Comparison of ENCODE assay signal across 7 mouse cellular contexts in genomic region chr7:129256621-129257373, GRCm38 (mm10). TPM values are rescaled to one million over a fixed set of nuclear protein-coding genes. Genes with fewer than 3 reads are reported as not detected.
A peak's percentile ranks its signal among the peaks of the same experiment; 100 is the strongest.
DNase-seq lines count a peak whose midpoint lies in the region; ATAC-seq lines count a peak whose summit lies in the region.

Plpp4 (plus strand) TSS chr7:129257031.

- peak within 1 kb of the TSS; percentile 56 for H3K9ac ChIP-seq in forebrain, embryonic 12.5 days
- peak within 1 kb of the TSS; percentile 49 for H3K9ac ChIP-seq in hindbrain, embryonic 11.5 days (ENCODE audit: low read depth, low read length)
- H3K9ac ChIP-seq in limb, embryonic 11.5 days (ENCODE audit: low read length), result 0 out of 2 replicates have a peak within 1 kb of the TSS, but pooled peaks have one; percentile 3
- peak within 1 kb of the TSS; percentile 58 for H3K9ac ChIP-seq in neural tube, embryonic 14.5 days (replicated peaks; ENCODE audit: low read depth, low read length)

- under 1% methylated on average over 50 of the region's 66 CpGs for WGBS in forebrain, embryonic 12.5 days
- under 1% methylated on average over 54 of the region's 66 CpGs for WGBS in hindbrain, embryonic 11.5 days
- WGBS in limb, embryonic 11.5 days, result 1% methylated on average over 64 of the region's 66 CpGs
- under 1% methylated on average over 58 of the region's 66 CpGs for WGBS in neural tube, embryonic 14.5 days

- H3K36me3 ChIP-seq in forebrain, embryonic 12.5 days (replicated peaks), result no peaks in the 10 kb centered on the region
- H3K36me3 ChIP-seq in hindbrain, embryonic 11.5 days (ENCODE audit: control insufficient read depth, insufficient read depth, low read length), result no peaks in the 10 kb centered on the region
- no peaks in the 10 kb centered on the region for H3K36me3 ChIP-seq in limb, embryonic 11.5 days (ENCODE audit: control insufficient read depth, insufficient read depth, low read length)
- no peaks in the 10 kb centered on the region for H3K36me3 ChIP-seq in neural tube, embryonic 14.5 days (ENCODE audit: control insufficient read depth, insufficient read depth, low read length)

- no peak within 1 kb of the TSS for H3K27ac ChIP-seq in forebrain, embryonic 12.5 days
- H3K27ac ChIP-seq in hindbrain, embryonic 11.5 days (ENCODE audit: low read depth, low read length), result no peak within 1 kb of the TSS
- H3K27ac ChIP-seq in limb, embryonic 11.5 days (replicated peaks; ENCODE audit: low read depth, low read length), result no peak within 1 kb of the TSS
- H3K27ac ChIP-seq in neural tube, embryonic 14.5 days (ENCODE audit: low read depth, low read length), result no peak within 1 kb of the TSS

- H3K27me3 ChIP-seq in forebrain, embryonic 12.5 days, result peaks cover 43% of the 10 kb centered on the region
- peaks cover 16% of the 10 kb centered on the region for H3K27me3 ChIP-seq in hindbrain, embryonic 11.5 days (ENCODE audit: control insufficient read depth, insufficient read depth, low read length)
- peaks cover 32% of the 10 kb centered on the region for H3K27me3 ChIP-seq in limb, embryonic 11.5 days (ENCODE audit: control insufficient read depth, insufficient read depth, low read length)
- H3K27me3 ChIP-seq in neural tube, embryonic 14.5 days (ENCODE audit: control insufficient read depth, insufficient read depth, low read length), result peaks cover 12% of the 10 kb centered on the region; the same call in 1 of the 2 replicates

- no peaks in the 10 kb centered on the region for H3K9me3 ChIP-seq in forebrain, embryonic 12.5 days
- no peaks in the 10 kb centered on the region for H3K9me3 ChIP-seq in hindbrain, embryonic 11.5 days (ENCODE audit: control insufficient read depth, low read length)
- no peaks in the 10 kb centered on the region for H3K9me3 ChIP-seq in limb, embryonic 11.5 days (ENCODE audit: control insufficient read depth, low read length)
- no peaks in the 10 kb centered on the region for H3K9me3 ChIP-seq in neural tube, embryonic 14.5 days (ENCODE audit: control insufficient read depth, low read length)

- peaks cover 19% of the 10 kb centered on the region for H3K4me1 ChIP-seq in forebrain, embryonic 12.5 days
- H3K4me1 ChIP-seq in hindbrain, embryonic 11.5 days (replicated peaks; ENCODE audit: control insufficient read depth, insufficient read depth, low read length), result 0 out of 2 replicates have a peak, but pooled peaks cover 2% of the 10 kb centered on the region
- H3K4me1 ChIP-seq in limb, embryonic 11.5 days (ENCODE audit: control insufficient read depth, insufficient read depth, low read length), result 0 out of 2 replicates have a peak, but pooled peaks cover 3% of the 10 kb centered on the region
- no peaks in the 10 kb centered on the region for H3K4me1 ChIP-seq in neural tube, embryonic 14.5 days (ENCODE audit: control insufficient read depth, insufficient read depth, low read length)

- DNase-seq in urinary bladder, adult 2 months (ENCODE audit: low spot score), result peak; percentile 30
- DNase-seq in urinary bladder, postnatal 36 days (ENCODE audit: low spot score in 2 of 2), result no peak
- DNase-seq in hindbrain, embryonic 11.5 days (ENCODE audit: low spot score), result peak; percentile 62
- DNase-seq in limb, embryonic 11.5 days (ENCODE audit: low spot score), result peak; percentile 55
- no peak for DNase-seq in spleen, adult 12 weeks (ENCODE audit: low spot score)

- H3K4me2 ChIP-seq in forebrain, embryonic 12.5 days, result peak within 1 kb of the TSS; percentile 97
- H3K4me2 ChIP-seq in hindbrain, embryonic 11.5 days (replicated peaks; ENCODE audit: low read depth, low read length), result peak within 1 kb of the TSS; percentile 96
- peak within 1 kb of the TSS; percentile 90 for H3K4me2 ChIP-seq in limb, embryonic 11.5 days (ENCODE audit: low read depth, severe bottlenecking)
- peak within 1 kb of the TSS; percentile 91 for H3K4me2 ChIP-seq in neural tube, embryonic 14.5 days (ENCODE audit: low read depth, low read length)

- peak within 1 kb of the TSS; percentile 55 for H3K4me3 ChIP-seq in forebrain, embryonic 12.5 days (replicated peaks)
- H3K4me3 ChIP-seq in hindbrain, embryonic 11.5 days (ENCODE audit: low read depth, low read length), result peak within 1 kb of the TSS; percentile 51
- H3K4me3 ChIP-seq in limb, embryonic 11.5 days (ENCODE audit: low read depth, low read length), result peak within 1 kb of the TSS; percentile 39
- peak within 1 kb of the TSS; percentile 50 for H3K4me3 ChIP-seq in neural tube, embryonic 14.5 days (ENCODE audit: low read depth, low read length)

- peak; percentile 84 for ATAC-seq in forebrain, embryonic 12.5 days (ENCODE audit: low FRiP score)
- ATAC-seq in hindbrain, embryonic 11.5 days (ENCODE audit: low FRiP score), result peak; percentile 78
- peak; percentile 68 for ATAC-seq in limb, embryonic 11.5 days (ENCODE audit: insufficient number of reproducible peaks, low FRiP score, low TSS enrichment, low read depth)
- ATAC-seq in neural tube, embryonic 14.5 days (ENCODE audit: low read depth), result peak; percentile 86

RNA-seq across cellular contexts. Expression of gene Plpp4, which starts in this region (rescaled TPM):
- 3.7 and 6.3 TPM in 2 replicates for polyA plus RNA-seq in urinary bladder, adult 2 months (2012; rRNA removed)
- polyA plus RNA-seq in forebrain, embryonic 12.5 days (2016; fragmentation: Nextera tagmentation; extraction: Ambion mirVana), result 1.2 and 1.4 TPM in 2 replicates
- 1.5 and 2.6 TPM in 2 replicates for polyA plus RNA-seq in hindbrain, embryonic 11.5 days (2014; fragmentation: Nextera tagmentation; extraction: Ambion mirVana)
- 0.41 TPM in 1 of 2 replicates, not detected in the other for polyA plus RNA-seq in limb, embryonic 11.5 days (2014; fragmentation: Nextera tagmentation; extraction: Ambion mirVana)
- polyA plus RNA-seq in neural tube, embryonic 14.5 days (2014; fragmentation: Nextera tagmentation; extraction: Ambion mirVana), result 5.3 and 11.2 TPM in 2 replicates

Comparison
In these comparisons a context has a peak if more than half of its experiments do, and no peak if none do; other contexts are left out.
1. DNase-seq: peak in urinary bladder, adult 2 months (single experiment) and hindbrain, embryonic 11.5 days (single experiment); none in urinary bladder, postnatal 36 days (0 of 2) and spleen, adult 12 weeks (single experiment).
2. Peak in DNase-seq, ATAC-seq, H3K4me3 ChIP-seq, H3K9ac ChIP-seq and H3K4me2 ChIP-seq in limb, embryonic 11.5 days; RNA of the gene not detected or under 1 TPM.
3. H3K9ac ChIP-seq: peak in every context shown above with its lines; median percentile 58 in neural tube, embryonic 14.5 days; 56 in forebrain, embryonic 12.5 days; 49 in hindbrain, embryonic 11.5 days; 3 in limb, embryonic 11.5 days.
4. Peak in every context shown above with its lines, with median percentiles within 50 percentile points of each other: ATAC-seq, H3K4me2 ChIP-seq and H3K4me3 ChIP-seq.